Mouse (Mus musculus) 3134 (cell line): ENCODE results near the gene Agbl5.
A peak's percentile ranks its signal among the peaks of the same experiment; 100 is the strongest.

Source experiments
- DNase-seq: peaks from one replicate; pipeline ENCODE4 v3.0.0-alpha.2; 2011; ENCODE audit warnings: low spot score; ENCODE audit not compliant: insufficient read length; ENCODE audit errors: extremely low read depth

Gene Agbl5

GRCm38 (mm10) chr5:30919831-30920614 lies 31.5 kb downstream of the Agbl5 start:
- no peak for DNase-seq

GRCm38 (mm10) chr5:30920621-30921020 lies 32.1 kb downstream of the Agbl5 start:
- DNase-seq, result peak; percentile 18

GRCm38 (mm10) chr5:30921256-30922033 lies 33.0 kb downstream of the Agbl5 start, which contains the start of gene Khk:
Khk (plus strand) TSS chr5:30921431.
- DNase-seq, result peak; percentile 72

- DNase-seq, result no peak
Measured at GRCm38 (mm10) chr5:30922581-30923041, 34.1 kb downstream of the Agbl5 start.

- no peak for DNase-seq
Measured at GRCm38 (mm10) chr5:30923119-30923518, 34.6 kb downstream of the Agbl5 start.

- no peak for DNase-seq
Measured at GRCm38 (mm10) chr5:30924614-30925013, 36.1 kb downstream of the Agbl5 start.

GRCm38 (mm10) chr5:30925217-30925616 lies 36.7 kb downstream of the Agbl5 start:
- no peak for DNase-seq

GRCm38 (mm10) chr5:30926073-30926472 lies 37.6 kb downstream of the Agbl5 start:
- DNase-seq, result no peak

- DNase-seq, result no peak
Measured at GRCm38 (mm10) chr5:30927945-30928529, 39.5 kb downstream of the Agbl5 start.

- DNase-seq, result no peak
Measured at GRCm38 (mm10) chr5:30930121-30930520, 41.6 kb downstream of the Agbl5 start.

GRCm38 (mm10) chr5:30930846-30931245 lies 42.4 kb downstream of the Agbl5 start:
- DNase-seq, result no peak

- no peak for DNase-seq
Measured at GRCm38 (mm10) chr5:30931378-30931777, 42.9 kb downstream of the Agbl5 start.

GRCm38 (mm10) chr5:30933705-30934104 lies 45.2 kb downstream of the Agbl5 start:
- no peak for DNase-seq

- no peak for DNase-seq
Measured at GRCm38 (mm10) chr5:30934725-30935461, 46.4 kb downstream of the Agbl5 start.

- no peak for DNase-seq
Measured at GRCm38 (mm10) chr5:30943004-30943403, 54.5 kb downstream of the Agbl5 start.

- DNase-seq, result no peak
Measured at GRCm38 (mm10) chr5:30944344-30944743, 55.9 kb downstream of the Agbl5 start.

GRCm38 (mm10) chr5:30944956-30945781 lies 56.7 kb downstream of the Agbl5 start, which contains the start of gene Cgref1:
Cgref1 (minus strand) TSS chr5:30945591.
- peak; percentile 76 for DNase-seq

GRCm38 (mm10) chr5:30948620-30949019 lies 60.1 kb downstream of the Agbl5 start:
- DNase-seq, result no peak

GRCm38 (mm10) chr5:30949654-30950326 lies 61.3 kb downstream of the Agbl5 start:
- DNase-seq, result peak; percentile 99
